22 mouse cellular contexts compared by ENCODE assay signal in genomic region chr19:41375791-41376190, GRCm38 (mm10). TPM values are rescaled to one million over a fixed set of nuclear protein-coding genes. Genes with fewer than 3 reads are reported as not detected.
A peak's percentile ranks its signal among the peaks of the same experiment; 100 is the strongest.
DNase-seq lines count a peak whose midpoint lies in the region; ATAC-seq and TF ChIP-seq lines count a peak whose summit lies in the region.
"Had no signal": no experiment of that assay in that cellular context is flagged by ENCODE, and none has a peak within 500 bp of the region (broad histone marks: within the 10 kb centered on the region; RNA-seq: fewer than 3 reads in every experiment).

No protein-coding gene starts in this region.

- WGBS in liver, embryonic 12.5 days (ENCODE audit: insufficient replicate concordance), result 75% methylated on average over 21 of the region's 21 CpGs
- 80% methylated on average over 21 of the region's 21 CpGs for WGBS in lung, postnatal 0 days

- H3K9ac ChIP-seq in ES-Bruce4 (ENCODE audit: low read depth, poor library complexity, severe bottlenecking), result no peak overlapping the region
- no peak overlapping the region for H3K9ac ChIP-seq in liver, embryonic 12.5 days
- no peak overlapping the region for H3K9ac ChIP-seq in lung, postnatal 0 days (replicated peaks; ENCODE audit: low read depth)
- H3K9ac ChIP-seq: embryonic facial prominence, embryonic 12.5 days; hindbrain, embryonic 13.5 days; liver, embryonic 14.5 days; lung, embryonic 14.5 days; midbrain, embryonic 15.5 days; neural tube, embryonic 13.5 days had no signal

- TF ChIP-seq EP300 in ES-Bruce4 (IDR thresholded peaks at IDR 0.05; ENCODE audit: insufficient read depth, low read depth, low read length), result no peak
- TF ChIP-seq EP300 in lung, postnatal 0 days (IDR thresholded peaks at IDR 0.05), result no peak

- peak; percentile 46 for DNase-seq in ZHBTc4 (ENCODE audit: low read depth, low spot score)
- DNase-seq in cerebellum, adult 18-20 months, result peak; percentile 66 to 67
- DNase-seq in cerebellum, postnatal 14 days, result peak; percentile 83 to 86
- no peak for DNase-seq in thymus, postnatal 4 days
- DNase-seq in lung, postnatal 0 days (ENCODE audit: low spot score), result no peak
- DNase-seq: heart, postnatal 36 days; kidney, adult 8-10 months; kidney, postnatal 25 days; lung, embryonic 14.5 days; lung, postnatal 4 days; right cerebral cortex, adult 18-20 months; right cerebral cortex, postnatal 4 days; thymus, postnatal 36 days had no signal

- no peaks in the 10 kb centered on the region for H3K36me3 ChIP-seq in ES-Bruce4 (ENCODE audit: control insufficient read depth, insufficient read depth, low read length, poor library complexity, severe bottlenecking)
- H3K36me3 ChIP-seq in liver, embryonic 12.5 days, result no peaks in the 10 kb centered on the region
- H3K36me3 ChIP-seq in lung, postnatal 0 days (ENCODE audit: insufficient read depth, low read length), result no peaks in the 10 kb centered on the region
- H3K36me3 ChIP-seq: embryonic facial prominence, embryonic 12.5 days; hindbrain, embryonic 13.5 days; midbrain, embryonic 15.5 days; neural tube, embryonic 13.5 days had no signal

- H3K9me3 ChIP-seq in ES-Bruce4 (replicated peaks; ENCODE audit: control insufficient read depth, insufficient read depth, low read length, poor library complexity, severe bottlenecking), result no peaks in the 10 kb centered on the region
- no peaks in the 10 kb centered on the region for H3K9me3 ChIP-seq in liver, embryonic 12.5 days (replicated peaks)
- no peaks in the 10 kb centered on the region for H3K9me3 ChIP-seq in lung, postnatal 0 days (ENCODE audit: low read length)
- H3K9me3 ChIP-seq: embryonic facial prominence, embryonic 12.5 days; hindbrain, embryonic 13.5 days; midbrain, embryonic 15.5 days; neural tube, embryonic 13.5 days had no signal

- TF ChIP-seq POLR2A in ES-Bruce4 (IDR thresholded peaks at IDR 0.05; ENCODE audit: insufficient read depth, low read length), result no peak

- H3K4me3 ChIP-seq in ES-Bruce4 (ENCODE audit: low read depth, low read length), result peak overlapping the region; percentile 57
- H3K4me3 ChIP-seq in liver, embryonic 12.5 days, result no peak overlapping the region
- H3K4me3 ChIP-seq in lung, postnatal 0 days (ENCODE audit: low read depth, low read length), result no peak overlapping the region
- H3K4me3 ChIP-seq: embryonic facial prominence, embryonic 12.5 days; hindbrain, embryonic 13.5 days; layer of hippocampus, adult 2 months; midbrain, embryonic 15.5 days; myocyte; neural tube, embryonic 13.5 days had no signal

- H3K4me1 ChIP-seq in ES-Bruce4 (ENCODE audit: control insufficient read depth, insufficient read depth, low read length), result no peaks in the 10 kb centered on the region
- no peaks in the 10 kb centered on the region for H3K4me1 ChIP-seq in liver, embryonic 12.5 days
- no peaks in the 10 kb centered on the region for H3K4me1 ChIP-seq in lung, postnatal 0 days (ENCODE audit: insufficient read depth, low read depth, low read length)
- H3K4me1 ChIP-seq: embryonic facial prominence, embryonic 12.5 days; hindbrain, embryonic 13.5 days; midbrain, embryonic 15.5 days; neural tube, embryonic 13.5 days had no signal

- no peak for TF ChIP-seq CTCF in ES-Bruce4 (IDR thresholded peaks at IDR 0.05; ENCODE audit: low read depth, low read length)
- no peak for TF ChIP-seq CTCF in lung, postnatal 0 days (IDR thresholded peaks at IDR 0.05)

- H3K27ac ChIP-seq in ES-Bruce4 (ENCODE audit: insufficient read depth, low read length), result no peak overlapping the region
- no peak overlapping the region for H3K27ac ChIP-seq in liver, embryonic 12.5 days
- no peak overlapping the region for H3K27ac ChIP-seq in lung, postnatal 0 days (ENCODE audit: low read length)
- H3K27ac ChIP-seq: embryonic facial prominence, embryonic 12.5 days; hindbrain, embryonic 13.5 days; layer of hippocampus, adult 2 months; liver, embryonic 14.5 days; midbrain, embryonic 15.5 days; neural tube, embryonic 13.5 days had no signal

- H3K27me3 ChIP-seq in ES-Bruce4 (ENCODE audit: control insufficient read depth, insufficient read depth, low read length, poor library complexity, severe bottlenecking), result no peaks in the 10 kb centered on the region
- H3K27me3 ChIP-seq in liver, embryonic 12.5 days (replicated peaks), result no peaks in the 10 kb centered on the region
- no peaks in the 10 kb centered on the region for H3K27me3 ChIP-seq in lung, postnatal 0 days (replicated peaks; ENCODE audit: insufficient read depth, low read length)
- H3K27me3 ChIP-seq: embryonic facial prominence, embryonic 12.5 days; hindbrain, embryonic 13.5 days; midbrain, embryonic 15.5 days; neural tube, embryonic 13.5 days had no signal

- no peak overlapping the region for H3K4me2 ChIP-seq in liver, embryonic 12.5 days
- H3K4me2 ChIP-seq in lung, postnatal 0 days (replicated peaks; ENCODE audit: low read depth, low read length), result no peak overlapping the region
- H3K4me2 ChIP-seq: embryonic facial prominence, embryonic 12.5 days; hindbrain, embryonic 13.5 days; lung, embryonic 14.5 days; midbrain, embryonic 15.5 days; neural tube, embryonic 13.5 days had no signal

- no peak for ATAC-seq in liver, embryonic 12.5 days
- no peak for ATAC-seq in lung, postnatal 0 days
- ATAC-seq: midbrain, embryonic 15.5 days had no signal

RNA-seq across cellular contexts. Expression of gene Pik3ap1, which starts 9.1 kb away (rescaled TPM):
- 0.16 and 0.38 TPM in 2 replicates for polyA plus RNA-seq in ES-Bruce4 (2011; ENCODE audit: insufficient read depth, insufficient read length, low read depth, missing spikeins)
- 5.5 and 6.0 TPM in 2 replicates for polyA plus RNA-seq in liver, embryonic 12.5 days (2016; fragmentation: Nextera tagmentation; extraction: Ambion mirVana)
- 8.6 and 9.0 TPM in 2 replicates for polyA plus RNA-seq in lung, postnatal 0 days (2015; fragmentation: Nextera tagmentation; extraction: Ambion mirVana)
- polyA plus RNA-seq: myocyte had no signal

Comparison
In these comparisons a context has a peak if more than half of its experiments do, and no peak if none do; other contexts are left out.
1. DNase-seq: peak in ZHBTc4 (single experiment), cerebellum, adult 18-20 months (2 of 2) and cerebellum, postnatal 14 days (2 of 2); none in thymus, postnatal 4 days (single experiment) and lung, postnatal 0 days (single experiment).